Mouse (Mus musculus): ENCODE data around the gene Nudt8. TPM values are rescaled to one million over a fixed set of nuclear protein-coding genes. Genes with fewer than 3 reads are reported as not detected.
"Not testable (repeated sequence)": the region's sequence is repeated elsewhere in the genome, so short reads cannot be mapped to it uniquely, and the experiment has no call there.

Gene Nudt8
- polyA plus RNA-seq, 1 experiment, result 8.4 TPM

- peak within 1 kb of the TSS; percentile 47 for H3K27ac ChIP-seq (ENCODE audit: insufficient read depth, low read length)
- peak; percentile 83 to 84 for DNase-seq
- TF ChIP-seq POLR2A (IDR thresholded peaks at IDR 0.05; ENCODE audit: borderline replicate concordance, insufficient read depth, low read length) (peak; percentile 84), CTCF (IDR thresholded peaks at IDR 0.05; ENCODE audit: borderline replicate concordance, insufficient read depth, low read depth, low read length) (no peak)
- peak within 1 kb of the TSS; percentile 78 for H3K4me3 ChIP-seq (replicated peaks; ENCODE audit: insufficient read depth, low read depth, low read length)
- under 1% methylated on average over 26 of the region's 26 CpGs for WGBS
- H3K27me3 ChIP-seq (ENCODE audit: control insufficient read depth, insufficient read depth, low read length), result no peaks in the 10 kb centered on the region
- H3K4me1 ChIP-seq (ENCODE audit: control insufficient read depth, insufficient read depth, low read length), result peaks cover 6% of the 10 kb centered on the region
Observed at GRCm38 (mm10) chr19:4037788-4038232, 37.4 kb downstream of the Nudt8 start, which contains the start of gene Gstp1. Gene Gstp1, minus strand, starts transcription at chr19:4037985.

GRCm38 (mm10) chr19:4040941-4041340 lies 40.6 kb downstream of the Nudt8 start:
- 89% methylated on average over 5 of the region's 5 CpGs for WGBS
- H3K27me3 ChIP-seq (ENCODE audit: control insufficient read depth, insufficient read depth, low read length); H3K4me3 ChIP-seq (replicated peaks; ENCODE audit: insufficient read depth, low read depth, low read length); H3K4me1 ChIP-seq (ENCODE audit: control insufficient read depth, insufficient read depth, low read length); DNase-seq; H3K27ac ChIP-seq (ENCODE audit: insufficient read depth, low read length): not testable (repeated sequence)

GRCm38 (mm10) chr19:4041500-4041899 lies 41.1 kb downstream of the Nudt8 start:
- 86% methylated on average over 3 of the region's 4 CpGs for WGBS
- not testable (repeated sequence) for H3K27me3 ChIP-seq (ENCODE audit: control insufficient read depth, insufficient read depth, low read length); DNase-seq; H3K27ac ChIP-seq (ENCODE audit: insufficient read depth, low read length); H3K4me1 ChIP-seq (ENCODE audit: control insufficient read depth, insufficient read depth, low read length); H3K4me3 ChIP-seq (replicated peaks; ENCODE audit: insufficient read depth, low read depth, low read length)

- TF ChIP-seq CTCF (IDR thresholded peaks at IDR 0.05; ENCODE audit: borderline replicate concordance, insufficient read depth, low read depth, low read length) (no peak), POLR2A (IDR thresholded peaks at IDR 0.05; ENCODE audit: borderline replicate concordance, insufficient read depth, low read length) (no peak)
- no peak for DNase-seq
- Histone ChIP-seq H3K27me3 (ENCODE audit: control insufficient read depth, insufficient read depth, low read length) (no peaks in the 10 kb centered on the region), H3K4me1 (ENCODE audit: control insufficient read depth, insufficient read depth, low read length) (peaks cover 3% of the 10 kb centered on the region; the same call in 1 of the 2 replicates), H3K27ac (ENCODE audit: insufficient read depth, low read length) (no peak overlapping the region), H3K4me3 (replicated peaks; ENCODE audit: insufficient read depth, low read depth, low read length) (no peak overlapping the region)
- WGBS, result 78% methylated on average over 14 of the region's 14 CpGs
Observed at GRCm38 (mm10) chr19:4042124-4042523, 41.7 kb downstream of the Nudt8 start.

GRCm38 (mm10) chr19:4044109-4044508 lies 43.7 kb downstream of the Nudt8 start:
- not testable (repeated sequence) for H3K27ac ChIP-seq (ENCODE audit: insufficient read depth, low read length); H3K27me3 ChIP-seq (ENCODE audit: control insufficient read depth, insufficient read depth, low read length); DNase-seq; H3K4me1 ChIP-seq (ENCODE audit: control insufficient read depth, insufficient read depth, low read length); H3K4me3 ChIP-seq (replicated peaks; ENCODE audit: insufficient read depth, low read depth, low read length)
- 90% methylated on average over 5 of the region's 5 CpGs for WGBS

GRCm38 (mm10) chr19:4045966-4046865 lies 45.8 kb downstream of the Nudt8 start, which contains the start of gene Gstp2:
Gene Gstp2, minus strand, starts transcription at chr19:4046023.
- H3K27me3 ChIP-seq (ENCODE audit: control insufficient read depth, insufficient read depth, low read length), result no peaks in the 10 kb centered on the region
- peak within 1 kb of the TSS; percentile 75 for H3K27ac ChIP-seq (ENCODE audit: insufficient read depth, low read length)
- peak within 1 kb of the TSS; percentile 35 for H3K4me3 ChIP-seq (replicated peaks; ENCODE audit: insufficient read depth, low read depth, low read length)
- H3K4me1 ChIP-seq (ENCODE audit: control insufficient read depth, insufficient read depth, low read length), result peaks cover 7% of the 10 kb centered on the region
- DNase-seq, result peak; percentile 81 to 84
- peak; percentile 61 for TF ChIP-seq CTCF (IDR thresholded peaks at IDR 0.05; ENCODE audit: borderline replicate concordance, insufficient read depth, low read depth, low read length)
- no peak for TF ChIP-seq POLR2A (IDR thresholded peaks at IDR 0.05; ENCODE audit: borderline replicate concordance, insufficient read depth, low read length)
- 15% methylated on average over 16 of the region's 16 CpGs for WGBS

- Histone ChIP-seq H3K4me1 (ENCODE audit: control insufficient read depth, insufficient read depth, low read length) (peaks cover 7% of the 10 kb centered on the region), H3K27ac (ENCODE audit: insufficient read depth, low read length) (no peak overlapping the region), H3K4me3 (replicated peaks; ENCODE audit: insufficient read depth, low read depth, low read length) (no peak overlapping the region), H3K27me3 (ENCODE audit: control insufficient read depth, insufficient read depth, low read length) (no peaks in the 10 kb centered on the region)
- DNase-seq, result no peak
- 92% methylated on average over 8 of the region's 8 CpGs for WGBS
- TF ChIP-seq POLR2A (IDR thresholded peaks at IDR 0.05; ENCODE audit: borderline replicate concordance, insufficient read depth, low read length) (no peak), CTCF (IDR thresholded peaks at IDR 0.05; ENCODE audit: borderline replicate concordance, insufficient read depth, low read depth, low read length) (no peak)
Observed at GRCm38 (mm10) chr19:4046866-4047254, 46.5 kb downstream of the Nudt8 start.

- Histone ChIP-seq H3K27ac (ENCODE audit: insufficient read depth, low read length) (no peak overlapping the region), H3K4me3 (replicated peaks; ENCODE audit: insufficient read depth, low read depth, low read length) (no peak overlapping the region), H3K4me1 (ENCODE audit: control insufficient read depth, insufficient read depth, low read length) (peaks cover 7% of the 10 kb centered on the region), H3K27me3 (ENCODE audit: control insufficient read depth, insufficient read depth, low read length) (no peaks in the 10 kb centered on the region)
- peak; percentile 79 to 82 for DNase-seq
- TF ChIP-seq CTCF (IDR thresholded peaks at IDR 0.05; ENCODE audit: borderline replicate concordance, insufficient read depth, low read depth, low read length) (peak; percentile 80), POLR2A (IDR thresholded peaks at IDR 0.05; ENCODE audit: borderline replicate concordance, insufficient read depth, low read length) (no peak)
- 15% methylated on average over 4 of the region's 4 CpGs for WGBS
Observed at GRCm38 (mm10) chr19:4047859-4048258, 47.5 kb downstream of the Nudt8 start.

- 82% methylated on average over 5 of the region's 5 CpGs for WGBS
- H3K4me1 ChIP-seq (ENCODE audit: control insufficient read depth, insufficient read depth, low read length), result peaks cover 11% of the 10 kb centered on the region
- not testable (repeated sequence) for H3K27me3 ChIP-seq (ENCODE audit: control insufficient read depth, insufficient read depth, low read length); DNase-seq; H3K4me3 ChIP-seq (replicated peaks; ENCODE audit: insufficient read depth, low read depth, low read length); H3K27ac ChIP-seq (ENCODE audit: insufficient read depth, low read length)
Observed at GRCm38 (mm10) chr19:4049069-4049468, 48.7 kb downstream of the Nudt8 start.
